Mouse (Mus musculus) kidney, postnatal 0 days (tissue): ENCODE measurements around the gene Ano1. TPM values are rescaled to one million over a fixed set of nuclear protein-coding genes. Genes with fewer than 3 reads are reported as not detected.

Experiments
- ATAC-seq: fragments of 200-750 bp; cut with Nextera tagmentation; replicated peaks from 2 replicates; pipeline ENCODE4 v1.8.0; 2017; ENCODE audit warnings: low read depth, moderate number of reproducible peaks, moderate TSS enrichment, moderate library complexity; ENCODE audit not compliant: low FRiP score
- DNase-seq: peaks from one replicate; pipeline ENCODE4 v3.0.0-alpha.2; 2016; ENCODE audit warnings: low spot score
- H3K27ac ChIP-seq: fragments of 300-500 bp; sonication (generic); 2 replicates; pipeline ENCODE4 v1.5.1; 2014; ENCODE audit warnings: mild to moderate bottlenecking
- H3K27me3 ChIP-seq: fragments of 300-500 bp; sonication (generic); 2 replicates; pipeline ENCODE4 v1.6.1; 2014; ENCODE audit warnings: low read length, mixed read lengths; ENCODE audit not compliant: insufficient read depth
- H3K36me3 ChIP-seq: fragments of 300-500 bp; sonication (generic); 2 replicates; pipeline ENCODE4 v1.6.1; 2014; ENCODE audit warnings: low read length, mixed read lengths; ENCODE audit not compliant: insufficient read depth
- H3K4me1 ChIP-seq: fragments of 300-500 bp; sonication (generic); replicated peaks from 2 replicates; pipeline ENCODE4 v1.6.1; 2014; ENCODE audit warnings: antibody characterized with exemption, low read length, mixed read lengths; ENCODE audit not compliant: insufficient read depth
- H3K4me2 ChIP-seq: fragments of 300-500 bp; sonication (generic); 2 replicates; pipeline ENCODE4 v1.6.1; 2014; ENCODE audit warnings: mild to moderate bottlenecking, low read length, moderate library complexity, mixed read lengths
- H3K4me3 ChIP-seq: fragments of 300-500 bp; sonication (generic); replicated peaks from 2 replicates; pipeline ENCODE4 v1.5.1; 2014; ENCODE audit warnings: low read depth, low read length
- H3K9ac ChIP-seq: fragments of 300-500 bp; sonication (generic); 2 replicates; pipeline ENCODE4 v1.6.1; 2014; ENCODE audit warnings: low read depth, low read length
- H3K9me3 ChIP-seq: fragments of 300-500 bp; sonication (generic); replicated peaks from 2 replicates; pipeline ENCODE4 v1.6.1; 2016; ENCODE audit warnings: low read length, inconsistent platforms, mixed read lengths
- CTCF ChIP-seq: IDR thresholded peaks from 2 replicates; pipeline ENCODE4 v1.5.1; 2016; ENCODE audit warnings: antibody characterized with exemption, low read depth, mild to moderate bottlenecking, moderate library complexity
- WGBS: fragments of 180-500 bp; shearing (Covaris S2); extraction: QIAGEN DNeasy Blood & Tissue Kit; methylation state at CpG from one replicate; pipeline ENCODE4 v1.1.7; 2014; 5-methylcytosine and 5-hydroxymethylcytosine counted together
- polyA plus RNA-seq: library from polyadenylated mRNA; unstranded; fragments of >200 nt; fragmentation: Nextera tagmentation; extraction: Ambion mirVana; gene quantifications from 2 replicates; pipeline ENCODE4 v1.2.1, GENCODE M21; 2015

Ano1 gene
- polyA plus RNA-seq, 1 experiment from 2014 or later = 34.1 TPM

DNA sequence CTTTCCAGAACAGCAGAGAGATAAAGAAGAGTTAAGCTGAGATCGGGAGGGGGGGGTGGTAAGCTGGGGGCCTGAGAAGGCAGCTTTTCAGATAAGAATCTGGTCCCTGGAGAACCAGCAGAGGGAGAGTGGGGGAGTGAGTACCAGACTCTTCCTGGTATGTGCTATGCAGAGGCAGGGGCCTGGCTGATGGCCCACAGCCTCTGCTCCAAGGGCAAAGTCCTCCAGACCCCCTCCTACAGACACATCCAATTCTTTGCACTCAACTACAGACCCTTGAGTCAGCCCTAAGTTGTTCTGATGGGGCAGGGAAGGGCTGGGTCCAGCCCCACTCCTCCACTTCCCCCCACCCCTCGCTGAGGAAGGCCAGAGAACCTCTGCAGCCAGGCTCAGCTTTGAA lies 61.9 kb downstream of the Ano1 start:
- no peaks in the 10 kb centered on the region for H3K9me3 ChIP-seq
- peak overlapping the region; percentile 63 for H3K27ac ChIP-seq
- WGBS = 34% methylated on average over 2 of the region's 2 CpGs
- peak; percentile 55 for ATAC-seq
- no peaks in the 10 kb centered on the region for H3K27me3 ChIP-seq
- no peak overlapping the region for H3K4me2 ChIP-seq
- H3K4me3 ChIP-seq = no peak overlapping the region
- no peak overlapping the region for H3K9ac ChIP-seq
- no peaks in the 10 kb centered on the region for H3K36me3 ChIP-seq
- peak; percentile 70 for DNase-seq
- peak; percentile 47 for TF ChIP-seq CTCF
- 0 out of 2 replicates have a peak, but pooled peaks cover 4% of the 10 kb centered on the region for H3K4me1 ChIP-seq

DNA sequence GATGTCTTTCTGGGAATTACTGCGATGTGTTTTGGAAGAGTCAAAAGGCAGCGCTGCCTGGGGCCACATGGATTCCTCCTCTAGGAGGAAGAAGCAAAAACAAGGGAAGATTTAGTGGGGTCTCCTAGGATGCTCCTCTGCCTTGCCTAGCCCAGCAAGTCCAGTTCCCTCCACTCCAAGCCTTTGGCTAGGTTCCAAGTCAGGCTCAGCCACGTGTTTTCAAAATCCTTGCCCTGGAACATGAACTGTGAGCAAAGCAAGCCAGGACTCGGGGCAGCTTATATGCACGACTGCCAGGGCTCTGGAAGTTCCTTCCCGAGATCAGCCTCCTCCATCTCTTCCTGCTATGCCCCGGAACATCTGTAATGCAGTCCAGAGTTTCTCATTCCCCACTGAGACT lies 62.6 kb downstream of the Ano1 start:
- Histone ChIP-seq H3K36me3 (no peaks in the 10 kb centered on the region), H3K4me2 (no peak overlapping the region), H3K9ac (no peak overlapping the region), H3K27ac (peak overlapping the region; percentile 63; the same call in 1 of the 2 replicates), H3K4me1 (0 out of 2 replicates have a peak, but pooled peaks cover 4% of the 10 kb centered on the region), H3K27me3 (no peaks in the 10 kb centered on the region), H3K4me3 (no peak overlapping the region), H3K9me3 (no peaks in the 10 kb centered on the region)
- 22% methylated on average over 7 of the region's 7 CpGs for WGBS
- peak; percentile 57 for DNase-seq
- ATAC-seq = no peak
- no peak for TF ChIP-seq CTCF

DNA sequence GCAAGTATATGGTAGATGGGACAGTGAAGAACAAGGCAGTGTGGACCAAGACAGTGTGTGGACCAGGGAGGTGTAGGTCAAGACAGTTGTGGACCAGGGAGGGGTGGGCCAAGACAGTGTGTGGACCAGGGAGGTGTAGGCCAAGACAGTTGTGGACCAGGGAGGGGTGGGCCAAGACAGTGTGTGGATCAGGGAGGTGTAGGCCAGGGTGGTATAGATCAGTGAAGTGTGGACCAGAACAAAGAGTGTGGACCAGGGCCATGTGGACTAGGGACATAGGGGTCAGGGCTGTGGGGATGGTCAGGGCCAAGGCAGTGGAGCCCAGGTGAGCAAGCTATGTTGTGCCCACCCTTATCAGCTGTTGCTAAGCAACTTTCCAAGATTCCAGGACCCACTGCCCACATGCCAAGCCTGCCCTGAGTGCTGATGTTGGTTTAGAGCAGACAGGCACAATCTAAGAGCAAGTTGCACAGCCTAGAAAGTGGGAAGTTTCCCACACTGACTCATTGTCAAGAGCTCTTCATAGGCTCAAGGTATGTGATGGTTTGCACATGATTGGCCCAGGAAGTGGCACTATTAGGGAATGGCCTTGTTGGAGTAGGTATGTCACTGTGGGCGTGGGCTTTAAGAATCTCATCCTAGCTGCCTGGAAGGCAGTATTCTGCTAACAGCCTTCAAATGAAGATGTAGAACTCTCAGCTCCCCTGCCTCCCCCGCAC lies 64.0 kb downstream of the Ano1 start:
- WGBS = 84% methylated on average over 2 of the region's 2 CpGs
- no peak for ATAC-seq
- no peak for TF ChIP-seq CTCF
- Histone ChIP-seq H3K9ac (no peak overlapping the region), H3K27ac (no peak overlapping the region), H3K4me2 (no peak overlapping the region), H3K9me3 (no peaks in the 10 kb centered on the region), H3K4me3 (no peak overlapping the region), H3K4me1 (0 out of 2 replicates have a peak, but pooled peaks cover 4% of the 10 kb centered on the region), H3K36me3 (no peaks in the 10 kb centered on the region), H3K27me3 (no peaks in the 10 kb centered on the region)
- no peak for DNase-seq

DNA sequence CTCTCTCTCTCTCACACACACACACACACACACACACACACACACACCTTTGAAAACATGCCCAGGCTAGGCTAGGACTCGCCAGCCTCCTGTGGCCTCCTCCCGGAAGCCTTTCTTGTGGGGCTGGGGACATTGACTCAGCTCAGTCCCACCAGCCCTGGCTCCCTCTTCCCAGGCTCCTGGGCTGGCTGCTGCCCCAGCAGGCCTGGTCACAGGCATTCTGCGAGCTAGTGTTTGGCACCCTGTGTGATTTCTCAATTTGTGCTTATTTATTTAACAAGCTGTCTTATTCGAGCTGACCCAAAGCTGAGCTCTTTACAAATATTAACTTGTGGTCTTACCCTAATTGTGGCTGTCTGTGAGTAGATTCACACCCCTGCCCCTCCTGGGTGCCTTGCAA lies 66.8 kb downstream of the Ano1 start:
- H3K4me1 ChIP-seq = 0 out of 2 replicates have a peak, but pooled peaks cover 4% of the 10 kb centered on the region
- no peak for DNase-seq

DNA sequence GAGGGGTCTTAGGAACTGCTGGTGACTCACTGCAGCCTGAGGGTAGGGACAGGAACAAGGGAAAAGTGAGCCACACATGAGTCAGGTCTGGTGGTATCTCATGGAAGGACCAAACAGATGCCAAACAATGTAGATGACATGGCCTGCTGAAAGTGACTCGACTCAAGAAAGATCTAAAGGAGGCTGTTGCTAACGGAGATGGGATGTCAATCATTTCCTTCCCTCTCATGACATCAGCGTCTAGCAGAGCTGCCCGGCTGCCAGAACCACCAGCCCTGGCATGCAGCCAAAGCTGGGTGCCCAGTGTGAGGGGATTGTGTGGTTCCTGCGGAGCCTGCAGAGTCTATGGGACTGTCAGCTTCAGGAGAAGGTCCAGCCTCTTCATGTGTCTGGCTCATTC lies 67.3 kb downstream of the Ano1 start:
- Histone ChIP-seq H3K9ac (no peak overlapping the region), H3K4me3 (no peak overlapping the region), H3K4me1 (0 out of 2 replicates have a peak, but pooled peaks cover 4% of the 10 kb centered on the region), H3K36me3 (no peaks in the 10 kb centered on the region), H3K27ac (no peak overlapping the region), H3K27me3 (no peaks in the 10 kb centered on the region), H3K9me3 (no peaks in the 10 kb centered on the region), H3K4me2 (no peak overlapping the region)
- 42% methylated on average over 5 of the region's 5 CpGs for WGBS
- DNase-seq = no peak
- TF ChIP-seq CTCF = no peak
- ATAC-seq = no peak

More for the DNA sequence above, 66.8 kb downstream of the Ano1 start:
- WGBS = 67% methylated on average over 4 of the region's 4 CpGs
- Histone ChIP-seq H3K9ac (no peak overlapping the region), H3K4me3 (no peak overlapping the region), H3K36me3 (no peaks in the 10 kb centered on the region), H3K27me3 (no peaks in the 10 kb centered on the region), H3K27ac (no peak overlapping the region), H3K4me2 (no peak overlapping the region), H3K9me3 (no peaks in the 10 kb centered on the region)
- TF ChIP-seq CTCF = no peak
- no peak for ATAC-seq

DNA sequence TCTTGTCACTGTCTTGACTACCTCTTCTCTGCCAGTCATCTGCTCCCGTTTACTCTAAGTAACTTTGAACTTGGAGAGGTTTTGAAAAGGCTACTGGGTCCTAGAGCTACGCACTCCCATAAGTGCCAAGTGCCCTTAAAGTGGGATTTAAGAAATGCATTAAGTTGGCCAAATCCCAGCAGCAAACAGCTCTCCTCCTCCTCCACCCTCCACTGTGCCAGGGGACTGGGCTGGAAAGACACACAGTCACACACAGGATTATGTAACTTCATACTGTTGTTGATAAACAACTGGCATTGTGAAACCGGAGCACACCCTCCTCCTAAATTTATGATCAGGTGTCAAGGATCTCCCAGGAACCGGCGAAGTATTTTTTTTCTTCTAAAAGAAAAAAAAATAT lies 71.7 kb downstream of the Ano1 start:
- WGBS = 59% methylated on average over 5 of the region's 5 CpGs
- no peak for DNase-seq
- H3K4me1 ChIP-seq = peaks cover 4% of the 10 kb centered on the region
- H3K27me3 ChIP-seq = no peaks in the 10 kb centered on the region
- no peak overlapping the region for H3K9ac ChIP-seq
- H3K9me3 ChIP-seq = no peaks in the 10 kb centered on the region
- no peak for TF ChIP-seq CTCF
- no peak overlapping the region for H3K4me2 ChIP-seq
- no peak overlapping the region for H3K27ac ChIP-seq
- H3K4me3 ChIP-seq = no peak overlapping the region
- ATAC-seq = no peak
- H3K36me3 ChIP-seq = no peaks in the 10 kb centered on the region
